Mouse (Mus musculus) common myeloid progenitor, adult 5-6 weeks (primary cell): ENCODE data around the gene Gpc6. TPM values are rescaled to one million over a fixed set of nuclear protein-coding genes. Genes with fewer than 3 reads are reported as not detected.

Source experiments
- ATAC-seq: replicated peaks from 2 replicates; pipeline ENCODE4 v1.8.0; 2016; ENCODE audit warnings: low read depth, mild to moderate bottlenecking, moderate TSS enrichment, inconsistent platforms; ENCODE audit not compliant: poor library complexity, severe bottlenecking
- total RNA-seq: library from RNA; stranded (forward); fragments of 200-1000, 187-1606 nt; gene quantifications from 2 replicates; pipeline ENCODE4 v1.2.3, GENCODE M21; 2017

Gpc6 gene
- total RNA-seq, 1 experiment from 2014 or later = not detected

GRCm38 (mm10) chr14:117203960-117204359 is 278.8 kb downstream of the Gpc6 start:
- peak; percentile 81 for ATAC-seq

GRCm38 (mm10) chr14:117214373-117214772 is 289.3 kb downstream of the Gpc6 start:
- no peak for ATAC-seq

GRCm38 (mm10) chr14:117226920-117227319 is 301.8 kb downstream of the Gpc6 start:
- ATAC-seq = no peak

- ATAC-seq = no peak
These were observed 305.4 kb downstream of the Gpc6 start for GRCm38 (mm10) chr14:117230476-117230875.

- ATAC-seq = no peak
These were observed 313.1 kb downstream of the Gpc6 start for GRCm38 (mm10) chr14:117238226-117238625.

GRCm38 (mm10) chr14:117239694-117240427 is 314.7 kb downstream of the Gpc6 start:
- ATAC-seq = no peak

GRCm38 (mm10) chr14:117245631-117246030 is 320.5 kb downstream of the Gpc6 start:
- ATAC-seq = no peak

- no peak for ATAC-seq
These were observed 331.1 kb downstream of the Gpc6 start for GRCm38 (mm10) chr14:117256192-117256591.

GRCm38 (mm10) chr14:117265653-117266052 is 340.5 kb downstream of the Gpc6 start:
- no peak for ATAC-seq

- ATAC-seq = no peak
These were observed 342.9 kb downstream of the Gpc6 start for GRCm38 (mm10) chr14:117267823-117268601.

GRCm38 (mm10) chr14:117283631-117284030 is 358.5 kb downstream of the Gpc6 start:
- no peak for ATAC-seq

- ATAC-seq = no peak
These were observed 368.6 kb downstream of the Gpc6 start for GRCm38 (mm10) chr14:117293746-117294145.

- ATAC-seq = no peak
These were observed 371.2 kb downstream of the Gpc6 start for GRCm38 (mm10) chr14:117296207-117296838.

GRCm38 (mm10) chr14:117301019-117301418 is 375.9 kb downstream of the Gpc6 start:
- no peak for ATAC-seq

- ATAC-seq = no peak
These were observed 379.0 kb downstream of the Gpc6 start for GRCm38 (mm10) chr14:117303901-117304722.

GRCm38 (mm10) chr14:117304723-117305010 is 379.6 kb downstream of the Gpc6 start:
- ATAC-seq = no peak

GRCm38 (mm10) chr14:117309997-117310520 is 384.9 kb downstream of the Gpc6 start:
- no peak for ATAC-seq

- no peak for ATAC-seq
These were observed 399.1 kb downstream of the Gpc6 start for GRCm38 (mm10) chr14:117324214-117324613.

- ATAC-seq = no peak
These were observed 407.1 kb downstream of the Gpc6 start for GRCm38 (mm10) chr14:117332256-117332655.

GRCm38 (mm10) chr14:117337271-117337670 is 412.2 kb downstream of the Gpc6 start:
- no peak for ATAC-seq
